In genomic region chr11:76614246-76614645, GRCm38 (mm10) we compare ENCODE assay signal across 22 mouse cellular contexts. TPM values are rescaled to one million over a fixed set of nuclear protein-coding genes. Genes with fewer than 3 reads are reported as not detected.
"Had no signal": no experiment of that assay in that cellular context is flagged by ENCODE, and none has a peak within 500 bp of the region (broad histone marks: within the 10 kb centered on the region; RNA-seq: fewer than 3 reads in every experiment).

No protein-coding gene starts in this region.

- H3K9ac ChIP-seq: limb, embryonic 13.5 days; liver, embryonic 12.5 days; liver, embryonic 15.5 days; lung, embryonic 15.5 days; stomach, embryonic 15.5 days had no signal

- H3K4me3 ChIP-seq: layer of hippocampus, adult 2 months; limb, embryonic 10.5 days; limb, embryonic 13.5 days; liver, embryonic 12.5 days; liver, embryonic 15.5 days; lung, embryonic 15.5 days; stomach, embryonic 15.5 days had no signal

- H3K9me3 ChIP-seq: limb, embryonic 10.5 days; limb, embryonic 13.5 days; liver, embryonic 12.5 days; liver, embryonic 15.5 days; lung, embryonic 15.5 days; stomach, embryonic 15.5 days had no signal

- ATAC-seq: liver, embryonic 12.5 days had no signal

- H3K36me3 ChIP-seq: limb, embryonic 10.5 days; limb, embryonic 13.5 days; liver, embryonic 12.5 days; liver, embryonic 15.5 days; lung, embryonic 15.5 days; stomach, embryonic 15.5 days had no signal

- H3K27me3 ChIP-seq: stomach, embryonic 15.5 days had no signal

- H3K4me1 ChIP-seq: liver, embryonic 12.5 days had no signal

- DNase-seq: kidney, adult 9 months; kidney, postnatal 14 days; layer of hippocampus, adult 9-11 months; liver; lung, adult 18-20 months; lung, postnatal 10 days; lung, postnatal 36 days; midbrain, embryonic 14.5 days; right cerebral cortex, postnatal 25 days; spleen, adult 18-20 months; thymus, postnatal 36 days had no signal

- H3K27ac ChIP-seq: limb, embryonic 10.5 days; limb, embryonic 13.5 days; liver, embryonic 12.5 days; liver, embryonic 15.5 days; lung, embryonic 15.5 days; stomach, embryonic 15.5 days had no signal

RNA-seq across cellular contexts. Expression of gene Bhlha9, which starts 58.0 kb away (rescaled TPM):
- total RNA-seq: megakaryocyte-erythroid progenitor cell, adult 5-6 weeks had no signal
- polyA plus RNA-seq: liver, embryonic 12.5 days; liver, embryonic 15.5 days; lung, embryonic 15.5 days; midbrain, embryonic 11.5 days; neural tube, embryonic 11.5 days; urinary bladder, adult 2 months had no signal
